Mouse (Mus musculus) liver, embryonic 14.5 days (tissue): Measurements from ENCODE around the gene Lim2. TPM values are rescaled to one million over a fixed set of nuclear protein-coding genes. Genes with fewer than 3 reads are reported as not detected.
A peak's percentile ranks its signal among the peaks of the same experiment; 100 is the strongest.

ENCODE experiments used
- ATAC-seq: fragments of 200-750 bp; cut with Nextera tagmentation; 2 replicates; pipeline ENCODE4 v1.8.0; 2017; ENCODE audit warnings: moderate number of reproducible peaks, mild to moderate bottlenecking, moderate library complexity; ENCODE audit not compliant: insufficient read depth
- DNase-seq, 3 experiments: peaks; one replicate each; pipeline ENCODE4 v3.0.0-alpha.2; 2012 to 2013; ENCODE audit warnings: low read depth in 3 of 3, low spot score in 3 of 3
- H3K27ac ChIP-seq: fragments of 300-500 bp; sonication (generic); 2 replicates; pipeline ENCODE4 v1.5.1; 2014; ENCODE audit warnings: moderate library complexity, mild to moderate bottlenecking, control low read depth, inconsistent platforms
- H3K27me3 ChIP-seq: fragments of 300-500 bp; sonication (generic); 2 replicates; pipeline ENCODE4 v1.6.1; 2014; ENCODE audit warnings: mild to moderate bottlenecking, low read length, moderate library complexity; ENCODE audit not compliant: control insufficient read depth, insufficient read depth
- H3K36me3 ChIP-seq: fragments of 300-500 bp; sonication (generic); replicated peaks from 2 replicates; pipeline ENCODE4 v1.6.1; 2014; ENCODE audit warnings: low read depth; ENCODE audit not compliant: control insufficient read depth, insufficient read depth
- H3K4me1 ChIP-seq, 2 experiments: fragments of 200-500 bp in 1 of 2; fragments of 300-500 bp in 1 of 2; sonication (generic) in 1 of 2; replicated peaks; 2 replicates each; pipeline ENCODE4 v1.6.1; 2012 to 2014; ENCODE audit warnings: antibody characterized with exemption in 1 of 2, inconsistent platforms in 1 of 2, low read length in 1 of 2; ENCODE audit not compliant: control insufficient read depth in 2 of 2, insufficient read depth in 2 of 2
- H3K4me2 ChIP-seq: fragments of 300-500 bp; sonication (generic); 2 replicates; pipeline ENCODE4 v1.6.1; 2014; ENCODE audit warnings: low read depth, mild to moderate bottlenecking, control low read depth, moderate library complexity
- H3K4me3 ChIP-seq, 2 experiments: fragments of 200-500 bp in 1 of 2; fragments of 300-500 bp in 1 of 2; sonication (generic) in 1 of 2; 2 replicates each; pipeline ENCODE4 v1.5.1; 2012 to 2014; ENCODE audit warnings: low read depth in 2 of 2, low read length in 2 of 2, mild to moderate bottlenecking in 2 of 2, control low read depth in 1 of 2, inconsistent platforms in 1 of 2, moderate library complexity in 1 of 2; ENCODE audit not compliant: insufficient read depth in 1 of 2
- H3K9ac ChIP-seq: fragments of 300-500 bp; sonication (generic); replicated peaks from 2 replicates; pipeline ENCODE4 v1.6.1; 2014; ENCODE audit warnings: mild to moderate bottlenecking, control low read depth, moderate library complexity
- H3K9me3 ChIP-seq: fragments of 300-500 bp; sonication (generic); 2 replicates; pipeline ENCODE4 v1.6.1; 2016; ENCODE audit warnings: low read length, mixed read lengths; ENCODE audit not compliant: control insufficient read depth
- CTCF ChIP-seq: IDR thresholded peaks from 2 replicates; pipeline ENCODE4 v1.5.1; 2016; ENCODE audit warnings: antibody characterized with exemption, low read depth, control low read depth
- EP300 ChIP-seq: IDR thresholded peaks from 2 replicates; pipeline ENCODE4 v1.6.1; 2016; ENCODE audit warnings: antibody characterized with exemption, low read depth
- WGBS: fragments of 180-500 bp; shearing (Covaris S2); extraction: QIAGEN DNeasy Blood & Tissue Kit; methylation state at CpG from one replicate; pipeline ENCODE4 v1.1.7; 2014; ENCODE audit not compliant: insufficient replicate concordance; 5-methylcytosine and 5-hydroxymethylcytosine counted together
- polyA plus RNA-seq, 2 experiments: library from polyadenylated mRNA; depleted of rRNA in 1 of 2; stranded (reverse) in 1 of 2; unstranded in 1 of 2; fragments of >200 nt; fragmentation: Nextera tagmentation in 1 of 2; extraction: Ambion mirVana in 1 of 2; gene quantifications; 2 replicates each; pipeline versions ENCODE4 v1.2.1 to v1.2.3; 2012 to 2014

The Lim2 gene
- polyA plus RNA-seq (2012; rRNA removed) (0.07 TPM in 1 of 2 replicates, not detected in the other), polyA plus RNA-seq (2014; fragmentation: Nextera tagmentation; extraction: Ambion mirVana) (0.06 and 0.08 TPM in 2 replicates)

GRCm38 (mm10) chr7:43427406-43427805 lies at the start of gene Lim2:
TSS of gene Lim2 (plus strand) at chr7:43427670.
- no peak for DNase-seq
- no peak within 1 kb of the TSS for H3K9ac ChIP-seq
- H3K4me3 ChIP-seq = no peak within 1 kb of the TSS
- H3K36me3 ChIP-seq = no peaks in the 10 kb centered on the region
- no peak for ATAC-seq
- TF ChIP-seq EP300 (no peak), CTCF (no peak)
- H3K27ac ChIP-seq = no peak within 1 kb of the TSS
- WGBS = 47% methylated on average over 8 of the region's 8 CpGs
- no peaks in the 10 kb centered on the region; a peak in 1 of 4 replicates for H3K4me1 ChIP-seq
- H3K9me3 ChIP-seq = no peaks in the 10 kb centered on the region
- no peak within 1 kb of the TSS for H3K4me2 ChIP-seq
- no peaks in the 10 kb centered on the region for H3K27me3 ChIP-seq

- Histone ChIP-seq H3K9ac (no peak overlapping the region), H3K4me1 (peaks cover 0 to 1% of the 10 kb centered on the region in 2 experiments; a peak in 1 of 4 replicates), H3K4me2 (no peak overlapping the region), H3K36me3 (no peaks in the 10 kb centered on the region), H3K27ac (no peak overlapping the region), H3K4me3 (no peak overlapping the region), H3K27me3 (no peaks in the 10 kb centered on the region), H3K9me3 (no peaks in the 10 kb centered on the region)
- TF ChIP-seq EP300 (no peak), CTCF (peak; percentile 66)
- 9% methylated on average over 5 of the region's 5 CpGs for WGBS
- ATAC-seq (no peak), DNase-seq (peak; percentile 11 to 33 (median 12))
These were observed 49.2 kb upstream of the Lim2 start for GRCm38 (mm10) chr7:43378226-43378625.

GRCm38 (mm10) chr7:43392349-43393121 lies 34.9 kb upstream of the Lim2 start:
- Histone ChIP-seq H3K4me1 (no peaks in the 10 kb centered on the region), H3K9me3 (no peaks in the 10 kb centered on the region), H3K9ac (no peak overlapping the region), H3K4me3 (no peak overlapping the region), H3K27ac (no peak overlapping the region), H3K27me3 (no peaks in the 10 kb centered on the region), H3K36me3 (no peaks in the 10 kb centered on the region), H3K4me2 (no peak overlapping the region)
- 33% methylated on average over 8 of the region's 8 CpGs for WGBS
- ATAC-seq (no peak), DNase-seq (peak in 1 of 3 experiments; percentile 6)
- TF ChIP-seq CTCF (no peak), EP300 (no peak)

GRCm38 (mm10) chr7:43399501-43399900 lies 28.0 kb upstream of the Lim2 start:
- no peak overlapping the region for H3K4me2 ChIP-seq
- H3K27ac ChIP-seq = no peak overlapping the region
- H3K9ac ChIP-seq = no peak overlapping the region
- H3K4me3 ChIP-seq = no peak overlapping the region
- no peaks in the 10 kb centered on the region for H3K4me1 ChIP-seq
- DNase-seq = no peak
- 60% methylated on average over 2 of the region's 2 CpGs for WGBS
- no peaks in the 10 kb centered on the region for H3K9me3 ChIP-seq
- H3K36me3 ChIP-seq = no peaks in the 10 kb centered on the region
- no peaks in the 10 kb centered on the region for H3K27me3 ChIP-seq
- TF ChIP-seq CTCF = no peak
- no peak for TF ChIP-seq EP300
- ATAC-seq = no peak

GRCm38 (mm10) chr7:43402718-43403117 lies 24.8 kb upstream of the Lim2 start:
- Histone ChIP-seq H3K4me3 (no peak overlapping the region), H3K9me3 (no peaks in the 10 kb centered on the region), H3K27me3 (no peaks in the 10 kb centered on the region), H3K27ac (no peak overlapping the region), H3K4me1 (no peaks in the 10 kb centered on the region), H3K4me2 (no peak overlapping the region), H3K36me3 (no peaks in the 10 kb centered on the region), H3K9ac (no peak overlapping the region)
- DNase-seq (no peak), ATAC-seq (no peak)
- TF ChIP-seq CTCF (no peak), EP300 (peak; percentile 23; the same call in 1 of the 2 replicates)
- 7% methylated on average over 2 of the region's 2 CpGs for WGBS
